Mouse (Mus musculus): ENCODE data around the gene Lgmn. TPM values are rescaled to one million over a fixed set of nuclear protein-coding genes. Genes with fewer than 3 reads are reported as not detected.

Gene Lgmn
- total RNA-seq (2012; rRNA removed) (34.6 and 38.5 TPM in 2 replicates), total RNA-seq (2014; rRNA removed) (39.1 and 42.6 TPM in 2 replicates), polyA plus RNA-seq (2012; ENCODE audit: insufficient read length, low read depth) (41.0 and 49.9 TPM in 2 replicates)

DNA sequence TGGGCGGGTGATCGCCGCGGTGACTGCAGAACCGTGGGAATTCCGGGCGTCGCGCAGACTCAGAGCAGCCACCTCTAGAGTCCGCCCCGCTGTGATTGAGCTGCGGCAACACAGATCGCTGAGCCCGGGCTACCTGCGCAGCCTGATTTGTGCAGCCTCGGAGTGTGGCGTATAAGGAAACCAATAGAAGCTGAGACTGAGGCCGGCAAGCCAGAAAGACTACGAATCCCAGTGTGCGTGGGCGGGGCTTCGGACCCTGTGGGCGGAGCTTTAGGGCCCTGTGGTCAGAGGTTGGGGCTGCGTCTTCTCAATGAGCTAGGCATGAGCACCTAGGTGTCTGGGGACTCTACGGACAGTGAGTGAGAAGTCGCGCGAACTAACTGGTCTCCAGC lies at the start of gene Lgmn:
TSS of gene Lgmn (minus strand) at position 182 of the 392 bp plus-strand sequence.
- dilution Hi-C loops (cut with MboI; ENCODE audit: extremely low pct_ligation_motif_present, extremely low pct_unique_long_range_greater_than_20kb, low sequenced_read_pairs) (no loop called here), in situ Hi-C loops (cut with MboI; ENCODE audit: low pct_ligation_motif_present, low pct_unique_long_range_greater_than_20kb, low sequenced_read_pairs) (no loop called here)
- Histone ChIP-seq H3K27me3 (replicated peaks) (no peaks in the 10 kb centered on the region), H3K27ac (ENCODE audit: insufficient read depth, low read depth) (no peak within 1 kb of the TSS), H3K9me3 (replicated peaks; ENCODE audit: low read length) (no peaks in the 10 kb centered on the region), H3K4me1 (ENCODE audit: control insufficient read depth in 1 of 2, insufficient read depth in 2 of 2) (peaks cover 8 to 35% of the 10 kb centered on the region in 2 experiments), H3K79me2 (replicated peaks; ENCODE audit: control insufficient read depth, extremely low read depth, insufficient read depth, poor library complexity, severe bottlenecking) (peaks cover 9% of the 10 kb centered on the region), H3K9ac (ENCODE audit: insufficient read depth, low read depth) (peak within 1 kb of the TSS; percentile 79), H3K4me3 (replicated peaks in 1 of 3; ENCODE audit: low read depth in 2 of 3, low read length in 2 of 3, poor library complexity in 1 of 3) (peak within 1 kb of the TSS; percentile 69 to 74 (median 73)), H3K36me3 (replicated peaks in 1 of 2; ENCODE audit: control insufficient read depth in 1 of 2, insufficient read depth in 1 of 2, low read length in 1 of 2) (no peaks in the 10 kb centered on the region), H3K4me2 (ENCODE audit: insufficient read depth, low read depth, poor library complexity, severe bottlenecking) (peak within 1 kb of the TSS; percentile 48)
- TF ChIP-seq ZKSCAN1 (IDR thresholded peaks at IDR 0.05; ENCODE audit: borderline replicate concordance, low read depth, low read length) = no peak
- peak; percentile 52; the same call in 1 of the 2 replicates for TF ChIP-seq NELFE (IDR thresholded peaks at IDR 0.05; ENCODE audit: low read depth, low read length)
- TF ChIP-seq E2F4 (IDR thresholded peaks at IDR 0.05; ENCODE audit: insufficient replicate concordance, low read depth, low read length) = 0 out of 2 replicates have a peak, but pooled peaks have one; percentile 22
- TF ChIP-seq NRF1 (IDR thresholded peaks at IDR 0.05; ENCODE audit: low read depth, low read length) = peak; percentile 93
- no peak for TF ChIP-seq SMC3 (IDR thresholded peaks at IDR 0.05; ENCODE audit: low read depth, low read length)
- TF ChIP-seq ELF1 (IDR thresholded peaks at IDR 0.05; ENCODE audit: low read depth, low read length) = peak; percentile 52
- peak; percentile 27; the same call in 1 of the 2 replicates for TF ChIP-seq IRF4 (IDR thresholded peaks at IDR 0.05; ENCODE audit: low read depth, low read length)
- TF ChIP-seq GABPA (IDR thresholded peaks at IDR 0.05; ENCODE audit: insufficient replicate concordance, low read depth, low read length) = no peak
- TF ChIP-seq HCFC1 (IDR thresholded peaks at IDR 0.05; ENCODE audit: low read depth, low read length) = peak; percentile 33; the same call in 1 of the 2 replicates
- TF ChIP-seq MYC (IDR thresholded peaks at IDR 0.05; ENCODE audit: low read depth, low read length) = 0 out of 2 replicates have a peak, but pooled peaks have one; percentile 25
- TF ChIP-seq ETS1 (conservative IDR thresholded peaks at IDR 0.05; ENCODE audit: low read depth, low read length) = peak; percentile 25; the same call in 1 of the 2 replicates
- no peak for TF ChIP-seq JUN (IDR thresholded peaks at IDR 0.05; ENCODE audit: insufficient read depth, low read depth, low read length)
- TF ChIP-seq CHD2 (IDR thresholded peaks at IDR 0.05; ENCODE audit: low read length) = peak; percentile 82
- peak; percentile 70 for TF ChIP-seq ZMIZ1 (IDR thresholded peaks at IDR 0.05; ENCODE audit: low read depth, low read length)
- no peak for TF ChIP-seq EP300 (IDR thresholded peaks at IDR 0.05; ENCODE audit: low read length)
- TF ChIP-seq POLR2A (IDR thresholded peaks at IDR 0.05; ENCODE audit: low read depth, low read length) = peak; percentile 64
- DNase-seq (ENCODE audit: extremely low read depth) = peak; percentile 98

DNA sequence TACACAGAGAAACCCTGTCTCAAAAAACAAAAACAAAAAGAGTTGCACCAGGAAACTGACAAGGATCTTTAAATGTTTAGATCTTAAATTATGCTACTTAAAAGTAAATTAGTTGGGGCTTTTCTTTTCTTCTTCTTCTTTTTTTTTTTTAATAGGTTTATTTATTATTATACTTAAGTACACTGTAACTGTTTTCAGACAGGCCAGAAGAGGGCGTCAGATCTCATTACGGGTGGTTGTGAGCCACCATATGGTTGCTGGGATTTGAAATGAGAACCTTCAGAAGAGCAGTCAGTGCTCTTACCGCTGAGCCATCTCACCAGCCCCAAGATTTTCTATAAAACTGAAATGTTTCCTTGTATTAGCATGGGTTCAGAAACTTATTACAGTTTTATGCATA lies 45.3 kb upstream of the Lgmn start:
- Histone ChIP-seq H3K79me2 (replicated peaks; ENCODE audit: control insufficient read depth, extremely low read depth, insufficient read depth, poor library complexity, severe bottlenecking) (peaks cover 2% of the 10 kb centered on the region; the same call in 1 of the 2 replicates), H3K4me3 (replicated peaks in 1 of 3; ENCODE audit: low read depth in 2 of 3, low read length in 2 of 3, poor library complexity in 1 of 3) (no peak overlapping the region), H3K36me3 (replicated peaks in 1 of 2; ENCODE audit: control insufficient read depth in 1 of 2, insufficient read depth in 1 of 2, low read length in 1 of 2) (peaks cover 53 to 81% of the 10 kb centered on the region in 2 experiments), H3K4me2 (ENCODE audit: insufficient read depth, low read depth, poor library complexity, severe bottlenecking) (no peak overlapping the region), H3K9ac (ENCODE audit: insufficient read depth, low read depth) (no peak overlapping the region), H3K4me1 (ENCODE audit: control insufficient read depth in 1 of 2, insufficient read depth in 2 of 2) (no peaks in the 10 kb centered on the region), H3K27me3 (replicated peaks) (no peaks in the 10 kb centered on the region), H3K9me3 (replicated peaks; ENCODE audit: low read length) (no peaks in the 10 kb centered on the region), H3K27ac (ENCODE audit: insufficient read depth, low read depth) (no peak overlapping the region)
- dilution Hi-C loops (cut with MboI; ENCODE audit: extremely low pct_ligation_motif_present, extremely low pct_unique_long_range_greater_than_20kb, low sequenced_read_pairs) = no loop called here
- TF ChIP-seq MAZ (IDR thresholded peaks at IDR 0.05; ENCODE audit: low read depth, low read length) (no peak), RCOR1 (conservative IDR thresholded peaks at IDR 0.05; ENCODE audit: low read depth, low read length) (no peak), USF1 (IDR thresholded peaks at IDR 0.05; ENCODE audit: low read depth, low read length) (no peak), ZNF384 (IDR thresholded peaks at IDR 0.05; ENCODE audit: low read depth, low read length) (no peak), MYC (IDR thresholded peaks at IDR 0.05; ENCODE audit: low read depth, low read length) (no peak), USF2 (conservative IDR thresholded peaks at IDR 0.05; ENCODE audit: low read depth, low read length) (no peak), UBTF (IDR thresholded peaks at IDR 0.05; ENCODE audit: low read depth, low read length) (no peak)
- in situ Hi-C loops (cut with MboI; ENCODE audit: low pct_ligation_motif_present, low pct_unique_long_range_greater_than_20kb, low sequenced_read_pairs) = no loop called here
- DNase-seq (ENCODE audit: extremely low read depth) = no peak

Measured in CH12.LX (cell line).